Mouse (Mus musculus): ENCODE data around the gene Cyp24a1. TPM values are rescaled to one million over a fixed set of nuclear protein-coding genes. Genes with fewer than 3 reads are reported as not detected.

Cyp24a1 gene
- total RNA-seq (2021), result not detected
- long read RNA-seq, experiment 1, result 0 reads
- long read RNA-seq, experiment 2, result 0 reads

DNA sequence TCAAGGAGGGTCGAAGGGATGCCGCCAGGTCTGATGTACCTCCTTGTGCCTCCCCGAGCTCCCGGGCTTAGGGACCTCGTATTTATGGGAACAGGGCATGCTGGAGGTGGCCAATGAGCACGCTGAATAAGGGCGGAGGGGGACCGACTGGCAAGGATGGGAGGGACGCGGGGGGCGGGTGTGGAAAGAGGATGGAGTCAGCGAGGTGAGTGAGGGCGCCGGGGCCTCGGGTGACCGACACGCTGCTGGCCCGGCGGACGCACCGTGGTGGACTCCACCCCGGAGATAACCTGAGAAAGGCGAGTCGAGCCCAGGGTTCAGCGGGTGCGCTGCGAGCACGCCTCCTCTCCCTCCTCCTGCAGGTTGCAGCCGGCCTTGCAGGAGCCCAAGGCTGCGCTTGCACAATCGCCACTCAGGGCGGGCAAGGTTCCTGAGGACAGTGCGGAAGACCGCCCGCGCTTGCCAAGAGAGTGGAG lies at the start of gene Cyp24a1:
TSS of gene Cyp24a1 (minus strand) at position 55 of the 476 bp plus-strand sequence.
- DNase-seq, result peak; percentile 39

DNA sequence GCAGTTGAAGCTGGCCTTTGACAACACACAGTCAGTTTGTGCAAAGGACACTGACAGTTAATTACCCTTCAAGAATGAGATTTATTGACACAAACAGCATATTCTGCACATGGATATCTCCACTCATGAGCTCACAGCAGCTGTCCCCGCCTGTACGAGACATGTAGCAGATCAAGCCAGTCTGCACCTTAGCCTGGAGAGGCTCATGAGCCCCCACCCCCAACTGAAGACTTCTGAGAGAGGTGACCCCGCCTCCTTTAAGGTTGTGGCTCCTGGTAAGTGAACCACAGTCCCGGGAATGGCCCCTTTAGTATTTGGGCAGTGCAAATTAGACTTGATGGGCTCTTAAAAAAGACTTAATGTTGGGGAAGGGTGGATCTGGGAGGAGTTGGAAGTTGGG lies 48.8 kb upstream of the Cyp24a1 start:
- no peak for DNase-seq

DNA sequence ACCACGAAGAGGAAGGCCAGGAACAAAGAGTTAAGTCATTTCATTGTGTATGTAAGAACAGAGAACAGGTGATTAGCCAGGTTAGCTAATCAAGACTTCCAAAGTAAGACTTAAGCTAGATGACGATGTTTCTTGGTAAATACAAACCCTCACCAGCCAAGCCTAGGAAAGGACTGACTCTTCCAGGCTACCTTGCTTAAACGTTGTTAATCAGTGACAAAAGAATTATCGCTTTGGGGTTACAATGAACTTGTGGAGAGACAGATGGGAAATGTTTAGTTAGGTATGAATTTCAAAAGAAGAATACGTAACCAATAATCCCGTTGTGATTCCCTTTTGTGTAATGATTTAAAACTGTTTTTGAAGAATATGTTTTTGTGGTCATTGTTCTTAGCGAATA lies 48.0 kb upstream of the Cyp24a1 start:
- DNase-seq, result no peak

DNA sequence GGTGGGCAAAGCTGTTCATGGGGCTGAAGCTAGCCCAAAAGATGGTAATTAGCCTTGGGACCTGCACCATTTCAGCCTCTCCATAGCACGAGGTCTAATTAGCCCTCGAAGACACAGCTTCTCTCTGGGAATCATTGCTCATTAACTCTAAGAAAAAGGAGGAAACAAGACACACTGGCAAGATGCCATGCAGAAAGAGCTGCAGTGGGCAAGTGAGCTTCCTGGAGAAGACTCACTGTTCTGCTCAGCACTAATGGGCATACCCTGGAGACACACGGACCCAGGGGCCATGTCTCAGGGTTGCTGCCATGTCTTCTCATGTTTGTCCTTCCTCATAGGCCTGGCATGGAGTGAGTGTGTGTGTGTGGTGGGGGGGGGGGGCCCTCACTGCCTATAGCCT lies 47.2 kb upstream of the Cyp24a1 start:
- no peak for DNase-seq

DNA sequence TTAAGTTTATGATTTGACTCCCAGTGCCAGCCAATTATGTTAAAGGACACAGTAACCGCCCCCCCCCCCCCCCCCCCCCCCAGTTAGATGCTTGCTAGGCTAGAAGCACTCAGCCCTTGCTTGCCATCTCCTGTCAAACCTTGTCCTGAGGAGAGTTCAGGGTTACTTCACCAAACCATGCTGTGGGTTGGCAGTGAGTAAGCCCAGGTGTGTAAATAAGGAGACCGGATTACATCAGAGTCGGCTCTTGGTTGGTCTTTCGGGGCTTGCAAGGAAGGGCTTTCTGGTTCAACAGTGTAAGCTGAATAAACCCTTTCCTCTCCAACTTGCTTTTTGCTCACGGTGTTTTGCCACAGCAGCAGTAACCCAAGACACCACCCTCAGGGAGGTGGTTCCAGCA lies 46.7 kb upstream of the Cyp24a1 start:
- DNase-seq, result no peak

DNA sequence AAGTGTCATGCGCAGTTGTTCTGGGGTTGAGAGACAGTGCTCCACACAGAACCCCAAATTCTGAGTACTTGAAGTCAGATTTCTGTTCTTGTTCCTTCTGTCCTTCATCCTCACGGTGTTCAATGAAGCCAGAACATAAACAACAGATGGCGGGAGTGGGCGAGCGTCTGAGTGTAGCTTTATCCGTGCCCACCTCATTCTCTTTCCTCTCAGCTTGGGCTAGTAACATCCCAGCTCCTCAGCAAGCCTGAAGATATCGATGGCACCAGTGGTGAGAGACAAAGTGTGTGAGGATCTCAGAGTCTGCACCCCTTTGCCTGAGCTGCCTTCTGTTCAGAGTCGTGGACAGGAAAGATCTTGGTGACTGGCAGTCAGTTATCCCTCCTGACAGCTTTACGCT lies 42.3 kb upstream of the Cyp24a1 start:
- DNase-seq, result no peak

DNA sequence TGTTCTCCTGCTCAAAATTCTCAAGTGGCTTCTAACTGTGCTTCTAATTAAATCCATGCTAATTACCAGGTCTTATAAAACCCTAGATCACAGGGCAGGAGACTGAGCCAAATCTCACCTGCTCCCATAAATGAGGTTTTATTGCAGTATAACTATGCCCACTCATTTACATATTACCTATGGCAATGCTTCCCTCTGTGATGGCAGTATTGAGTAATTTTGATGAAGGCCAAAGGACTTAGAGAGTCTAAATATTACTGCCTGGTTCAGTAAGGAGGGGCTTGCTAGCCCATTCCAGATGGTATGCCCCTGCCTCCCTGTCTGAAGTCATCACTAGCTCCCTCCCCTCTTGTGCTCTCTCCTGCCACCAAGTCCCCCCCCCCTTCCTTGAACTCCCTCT lies 38.9 kb upstream of the Cyp24a1 start:
- DNase-seq, result no peak

DNA sequence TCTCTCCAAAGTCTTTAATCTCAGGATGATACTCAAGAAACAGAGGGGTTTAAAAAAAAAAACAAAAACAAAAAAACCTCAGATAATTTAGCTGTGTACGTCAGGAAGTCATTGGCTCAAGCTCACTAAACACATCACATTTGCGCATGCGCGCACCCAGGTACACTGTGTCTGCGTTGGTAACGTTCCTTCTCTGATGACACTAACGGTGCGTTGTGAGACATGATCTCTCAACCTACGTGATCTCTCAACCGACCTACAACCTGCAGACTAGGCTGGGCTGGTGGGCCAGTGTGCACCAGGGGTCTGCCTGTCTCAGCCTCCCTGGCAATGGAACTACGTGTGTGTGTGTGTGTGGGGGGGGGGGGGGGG lies 37.8 kb upstream of the Cyp24a1 start:
- DNase-seq, result no peak

DNA sequence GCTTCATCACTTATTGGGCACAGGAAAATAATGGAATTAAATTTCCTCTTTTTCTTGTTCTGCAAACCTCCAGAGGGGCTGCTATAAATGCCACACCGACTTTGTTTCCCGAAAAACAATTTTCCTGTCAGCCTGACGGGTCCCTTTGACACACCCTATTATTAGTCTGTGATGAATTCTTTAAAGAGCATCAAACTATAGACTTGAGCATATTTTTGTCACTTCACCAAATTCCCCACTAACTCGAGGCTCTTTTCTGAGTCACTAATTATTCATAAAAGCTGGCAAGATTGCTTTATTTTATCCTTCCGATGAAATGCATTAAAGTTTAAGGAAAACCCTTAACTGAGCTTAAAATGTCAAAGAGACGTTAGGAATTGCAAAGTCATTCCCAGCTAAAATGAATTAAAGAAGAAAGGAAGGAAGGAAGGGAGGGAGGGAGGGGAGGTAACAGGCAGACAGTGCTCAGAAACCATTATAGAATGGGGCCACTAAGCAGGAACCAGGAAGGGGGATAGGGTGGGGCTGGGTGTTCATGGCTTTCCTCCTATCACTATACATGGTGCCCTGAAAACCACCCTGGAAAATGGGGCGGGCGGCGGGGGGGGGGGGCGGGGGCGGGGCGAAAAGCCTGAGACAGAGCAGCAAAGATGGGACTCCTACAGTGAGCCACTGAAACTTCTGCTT lies 37.3 kb upstream of the Cyp24a1 start:
- no peak for DNase-seq

DNA sequence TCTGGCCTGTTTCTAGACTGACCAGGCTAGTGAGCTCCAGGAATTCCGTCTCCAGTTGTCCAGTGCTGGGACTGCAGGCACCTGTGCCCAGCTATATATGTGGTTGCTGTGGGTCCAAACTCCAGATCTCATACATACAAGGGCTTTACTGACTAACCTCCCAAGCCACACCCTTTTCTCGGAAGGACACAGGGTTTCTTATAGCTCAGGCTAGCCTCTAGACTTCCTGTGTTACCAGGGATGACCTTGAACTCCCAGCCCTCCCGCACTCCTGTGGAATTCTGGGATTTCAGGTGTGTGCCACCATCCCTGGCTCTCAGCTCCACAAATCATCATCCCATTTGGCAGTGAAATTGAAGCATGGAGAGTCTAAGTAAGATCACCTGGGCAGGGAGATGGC lies 33.3 kb upstream of the Cyp24a1 start:
- DNase-seq, result no peak

DNA sequence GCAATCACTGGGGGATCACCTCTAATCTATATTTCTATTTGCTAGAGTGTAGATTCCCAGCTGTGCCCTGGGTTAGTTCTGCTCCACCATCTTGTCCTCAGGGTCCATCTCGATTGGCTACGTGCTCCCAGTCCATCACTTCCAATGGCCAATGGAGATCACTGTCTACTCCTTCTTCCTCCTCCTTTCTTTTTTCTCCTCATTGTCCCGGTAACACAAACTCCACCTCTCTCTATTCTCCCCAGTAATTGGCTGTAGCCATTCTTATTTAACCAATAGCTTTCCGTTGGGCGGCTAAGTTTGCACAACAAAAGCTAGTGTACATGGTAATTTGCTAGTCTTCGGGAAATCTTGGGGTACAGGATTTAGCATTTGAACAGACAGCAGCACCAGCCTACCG lies 32.8 kb upstream of the Cyp24a1 start:
- no peak for DNase-seq

DNA sequence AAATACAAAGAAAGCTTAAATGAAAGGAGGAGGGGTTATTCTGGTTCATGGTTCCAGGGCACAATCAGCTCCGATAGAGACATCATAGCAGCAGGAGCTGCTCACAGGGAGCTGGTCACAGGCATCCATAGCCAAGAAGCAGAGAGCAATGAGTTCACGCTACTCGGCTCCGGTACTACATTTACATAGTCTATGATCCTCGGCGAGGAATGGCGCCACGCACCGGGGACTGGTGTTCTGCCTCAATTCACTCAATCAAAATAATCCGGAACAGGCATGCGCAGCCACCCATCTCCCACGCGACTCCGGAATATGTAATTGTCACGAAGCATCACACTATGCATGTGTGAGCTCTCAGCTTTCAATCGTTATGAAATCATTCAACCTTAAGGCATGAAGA lies 31.1 kb upstream of the Cyp24a1 start:
- DNase-seq, result no peak

DNA sequence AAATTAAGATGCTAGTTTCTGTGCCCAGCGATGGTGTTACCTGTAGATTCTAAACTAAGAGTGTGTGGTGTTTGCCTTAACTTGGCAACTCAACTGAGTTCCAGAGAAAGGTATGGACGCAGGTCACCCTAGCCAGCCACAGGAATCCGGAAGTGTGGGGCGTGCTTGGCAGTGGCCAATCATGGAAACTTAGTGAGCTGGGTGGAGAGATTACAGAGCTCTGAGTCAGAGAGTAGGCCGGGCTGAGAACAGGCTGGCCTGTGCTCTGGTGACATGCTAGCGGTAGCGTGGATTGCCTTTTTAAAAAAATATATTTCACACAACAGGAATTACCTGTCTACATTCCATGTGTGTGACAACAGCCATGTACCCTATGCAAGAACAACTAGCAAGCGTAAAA lies 29.6 kb upstream of the Cyp24a1 start:
- no peak for DNase-seq

DNA sequence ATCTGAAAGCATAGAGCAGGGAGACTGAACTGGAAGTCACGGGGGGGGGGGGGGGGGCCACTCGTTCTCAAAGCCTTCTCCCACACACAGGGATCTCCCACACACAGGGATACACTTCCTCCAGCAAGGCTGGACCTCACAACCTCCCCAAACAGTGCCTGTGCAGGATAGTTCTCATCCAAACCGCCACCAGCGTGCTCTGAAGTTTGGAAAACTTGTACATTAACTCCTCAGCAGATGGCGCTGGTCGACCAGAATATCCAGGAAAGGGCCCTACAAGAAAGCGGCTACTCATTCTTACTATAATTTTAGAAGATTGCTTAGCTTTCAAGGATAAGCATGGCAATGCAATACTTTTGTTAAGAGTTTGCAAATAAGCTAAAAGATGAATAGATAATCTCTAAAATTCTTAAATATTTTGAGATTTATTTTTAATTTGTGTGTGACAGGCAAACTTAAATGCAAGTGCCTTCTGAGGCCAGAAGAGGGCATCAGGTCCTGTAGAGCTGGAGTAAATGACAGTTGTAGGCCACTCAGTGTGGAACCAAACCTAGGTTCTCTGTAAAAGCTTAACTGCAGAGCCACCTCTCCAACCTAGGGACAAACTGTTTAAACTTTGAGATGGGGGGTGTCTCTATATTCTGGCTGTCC lies 23.5 kb upstream of the Cyp24a1 start:
- no peak for DNase-seq

DNA sequence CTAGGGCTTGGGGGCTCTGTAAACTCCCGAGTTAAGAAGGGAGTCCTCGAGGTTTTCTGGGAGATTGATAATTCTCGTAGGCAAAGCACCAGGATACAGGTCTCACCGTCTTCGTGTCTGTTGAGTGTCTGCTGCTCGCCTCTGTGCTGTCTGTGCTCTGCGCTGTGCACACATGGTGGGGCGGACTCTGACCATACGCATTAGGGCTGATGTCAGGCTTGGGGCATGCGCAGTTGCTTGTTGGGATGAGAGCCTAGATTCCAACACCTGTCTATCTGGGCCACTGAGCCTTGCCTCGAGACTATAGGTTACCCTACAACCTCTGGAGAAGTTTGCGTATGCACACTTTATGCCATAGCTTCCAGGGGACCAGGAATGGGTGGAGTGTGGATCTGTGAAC lies 16.8 kb upstream of the Cyp24a1 start:
- DNase-seq, result no peak

DNA sequence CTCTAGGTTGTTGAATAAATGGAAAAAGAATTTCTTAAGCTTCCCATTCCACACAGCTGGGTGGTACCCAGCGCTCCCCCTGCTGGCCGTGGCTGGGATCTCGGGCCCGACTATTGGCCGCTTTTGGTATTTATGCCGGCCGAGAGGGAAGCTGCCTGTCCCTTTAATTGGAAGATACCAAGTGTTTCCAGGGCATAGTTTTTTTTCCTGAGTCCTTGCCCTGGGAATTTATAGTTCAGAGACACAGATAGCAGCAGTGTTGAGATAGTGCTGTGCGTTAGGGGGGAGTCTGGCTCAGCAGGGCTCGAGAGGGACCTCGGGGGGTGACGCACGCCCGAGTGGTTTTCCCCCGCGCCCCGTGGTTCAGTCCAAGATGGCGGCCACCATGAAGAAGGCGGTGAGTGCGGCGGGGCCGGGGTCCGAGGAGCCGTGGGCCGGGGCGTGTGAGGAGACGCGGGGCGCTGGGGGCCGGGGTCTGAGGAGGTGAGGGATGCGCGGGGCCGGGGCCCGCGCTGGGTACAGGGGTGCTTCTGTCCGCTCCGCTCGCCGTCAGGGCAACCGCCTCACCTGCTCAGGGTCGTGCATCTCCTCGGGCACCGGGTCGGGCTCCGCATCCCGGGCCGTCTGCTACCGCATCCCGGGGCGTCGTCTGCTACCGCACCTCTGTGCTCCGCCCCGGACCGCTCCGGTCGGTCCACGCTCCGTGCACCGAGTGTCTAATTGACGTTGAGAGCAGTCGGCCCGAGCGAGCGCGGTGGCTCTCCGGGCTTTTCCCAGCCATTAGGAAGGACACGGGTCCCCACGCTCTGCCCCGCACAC lies 14.3 kb upstream of the Cyp24a1 start:
- peak; percentile 82 for DNase-seq

DNA sequence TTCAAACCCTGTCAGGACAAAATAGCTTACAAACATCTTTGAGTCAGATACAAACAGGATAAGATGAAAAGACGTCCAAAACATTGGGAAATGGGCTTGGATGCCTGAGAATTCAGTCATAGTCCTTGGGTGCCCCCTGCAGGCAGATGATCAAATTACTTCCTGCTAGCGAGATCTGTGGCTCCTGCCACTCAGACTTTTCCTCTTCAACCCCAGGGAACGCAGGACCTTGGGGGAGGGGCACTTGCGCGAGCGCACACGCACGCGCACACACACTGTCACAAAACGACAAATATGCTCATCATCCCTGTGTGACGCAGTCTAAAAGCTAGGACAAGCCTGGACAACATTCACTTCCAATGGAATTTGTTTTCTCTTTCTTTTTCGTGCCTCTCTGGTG lies 11.9 kb upstream of the Cyp24a1 start:
- peak; percentile 69 for DNase-seq

DNA sequence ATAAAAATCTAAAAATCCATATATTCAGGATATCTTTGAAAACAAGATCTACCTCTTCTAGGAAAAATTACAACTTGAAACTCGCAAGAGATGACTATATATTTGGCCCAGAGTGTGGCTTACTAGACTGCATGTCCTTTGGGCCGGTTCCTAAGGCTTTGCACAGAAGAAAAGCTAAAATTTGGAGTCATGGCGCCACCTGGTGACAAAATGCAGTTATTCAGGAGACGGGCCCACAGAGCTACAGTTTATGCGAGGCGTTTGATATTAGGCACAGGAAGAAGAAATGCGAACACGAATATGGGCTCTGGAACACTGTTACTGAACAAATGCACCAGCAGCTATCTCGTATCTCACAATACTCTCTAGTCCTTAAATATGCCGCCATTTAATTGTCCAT lies 10.8 kb upstream of the Cyp24a1 start:
- DNase-seq, result peak; percentile 53

DNA sequence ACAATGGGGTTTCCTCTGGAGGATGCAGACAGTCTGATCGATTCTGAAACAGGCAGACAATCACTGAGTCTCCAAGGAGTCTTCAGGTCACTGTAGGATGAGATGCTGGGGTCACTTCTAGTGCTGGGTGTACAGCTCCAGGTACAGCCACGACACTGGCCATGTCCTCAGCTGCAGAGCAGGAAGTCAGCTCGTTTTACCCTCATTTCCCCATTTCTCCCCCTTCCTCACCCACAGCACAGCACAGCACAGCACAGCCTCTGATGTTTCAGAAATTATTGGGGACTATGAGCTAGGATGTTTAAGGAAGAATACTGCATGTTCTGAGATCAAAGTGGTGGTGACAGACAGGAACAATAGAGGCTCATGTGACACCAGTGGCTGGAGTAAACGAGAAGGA lies 7.0 kb upstream of the Cyp24a1 start:
- no peak for DNase-seq

DNA sequence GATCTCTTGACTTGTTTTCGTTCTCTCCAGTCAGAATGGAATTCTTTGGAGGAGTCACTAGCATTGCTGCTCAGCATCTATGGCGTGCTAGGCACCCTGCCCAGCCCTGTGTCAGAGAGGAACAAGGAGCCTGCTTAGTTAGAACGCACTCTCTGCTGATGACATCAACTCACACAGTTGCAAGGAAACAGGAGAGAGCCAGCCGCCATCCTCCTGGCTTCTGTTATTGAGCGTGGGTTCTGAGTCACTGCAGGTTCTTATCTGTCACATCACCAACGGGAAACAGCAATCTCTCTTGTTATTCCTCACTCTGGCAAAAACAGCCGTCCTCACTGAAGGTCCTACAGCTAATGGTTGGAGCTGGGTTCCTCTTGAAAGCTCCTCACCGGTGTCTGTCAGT lies 6.4 kb upstream of the Cyp24a1 start:
- DNase-seq, result no peak

DNA sequence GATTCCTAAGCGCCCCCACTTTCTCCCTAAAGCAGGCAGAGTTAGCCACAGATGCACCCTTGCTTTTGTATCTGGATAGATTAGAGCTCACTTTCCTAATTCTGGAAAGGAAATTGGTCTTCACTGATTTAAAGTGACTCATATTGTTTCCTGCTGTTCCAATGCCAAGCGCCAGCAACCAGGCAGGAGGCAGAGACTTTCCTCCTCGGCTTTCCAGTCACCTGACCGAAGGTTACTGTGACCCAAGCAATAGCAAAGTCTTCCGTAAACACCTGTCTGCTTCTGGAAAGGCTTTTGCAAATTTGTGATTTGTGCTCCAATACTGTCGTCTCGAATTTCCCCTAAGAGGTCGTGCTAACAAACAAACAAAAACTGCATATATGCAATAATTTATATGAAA lies 1.1 kb upstream of the Cyp24a1 start:
- DNase-seq, result no peak

DNA sequence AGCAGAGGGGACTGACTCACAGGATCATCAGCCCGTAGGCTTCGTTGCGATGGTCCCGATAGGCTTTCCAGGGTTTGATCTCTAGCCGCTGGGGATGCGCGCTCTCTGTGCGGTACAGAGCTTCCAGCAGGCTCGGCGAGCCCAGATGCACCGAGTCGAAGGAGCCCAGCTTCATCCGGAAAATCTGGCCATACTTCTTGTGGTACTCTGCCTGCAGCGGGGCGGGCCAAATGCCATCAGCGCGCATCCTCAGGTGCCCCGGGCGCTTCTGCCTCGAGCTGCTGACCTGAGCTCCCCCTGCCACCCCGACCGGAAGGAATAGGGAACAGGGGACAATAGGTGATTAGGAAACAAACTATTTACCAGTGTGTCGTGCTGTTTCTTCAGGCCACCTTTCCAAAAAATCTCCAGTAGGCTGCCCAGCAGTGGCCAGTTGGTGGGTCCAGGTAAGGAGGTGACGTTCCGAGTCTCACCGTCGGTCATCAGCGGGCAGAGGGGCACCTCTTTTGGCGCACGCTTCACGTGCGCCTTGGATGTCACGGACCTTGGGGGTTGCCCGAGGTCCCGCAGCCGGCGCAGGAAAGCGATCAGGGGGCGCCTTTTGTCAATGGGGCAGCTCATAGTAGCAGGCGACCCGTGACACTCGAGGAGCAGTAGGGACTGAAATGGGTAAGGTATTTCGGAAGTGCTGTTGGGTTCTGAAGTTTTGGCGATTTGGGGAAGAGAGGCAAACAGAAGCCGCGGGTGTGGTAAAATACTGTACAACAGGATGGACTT lies 603 bp downstream of the Cyp24a1 start, which contains the start of gene Pfdn4:
TSS of gene Pfdn4 (plus strand) at position 275 of the 777 bp plus-strand sequence.
- DNase-seq, result no peak

Data from gastrocnemius, postnatal 25 days (tissue).